Mouse (Mus musculus): Measurements from ENCODE around the gene Senp6.
A peak's percentile ranks its signal among the peaks of the same experiment; 100 is the strongest.
"Not testable (repeated sequence)": the region's sequence is repeated elsewhere in the genome, so short reads cannot be mapped to it uniquely, and the experiment has no call there.

The Senp6 gene

GRCm38 (mm10) chr9:80066367-80067220 lies at the start of gene Senp6:
TSS of gene Senp6 (plus strand) at chr9:80066903.
- DNase-seq: peak; percentile 86

- no peak for DNase-seq
Measured at GRCm38 (mm10) chr9:80020429-80020828, 46.3 kb upstream of the Senp6 start.

DNA sequence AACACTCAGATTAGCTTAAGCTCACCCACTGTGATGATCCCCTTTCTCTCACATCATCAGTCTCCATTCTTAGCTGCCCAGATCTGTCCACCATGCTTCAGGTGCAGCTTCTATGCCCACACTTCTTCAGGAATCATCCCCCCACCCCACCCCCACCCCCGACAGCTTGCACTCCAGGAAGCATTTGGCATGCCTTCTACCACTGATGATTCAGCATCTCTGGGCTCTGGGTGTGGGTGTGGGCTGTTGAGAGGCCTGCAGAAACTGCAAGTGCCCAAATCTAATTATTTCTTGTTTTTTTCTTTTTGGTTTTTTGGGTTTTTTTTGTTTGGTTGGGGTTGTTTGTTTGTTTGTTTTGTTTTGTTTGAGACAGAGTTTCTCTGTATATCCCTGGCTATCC lies 45.1 kb upstream of the Senp6 start:
- no peak for DNase-seq

DNA sequence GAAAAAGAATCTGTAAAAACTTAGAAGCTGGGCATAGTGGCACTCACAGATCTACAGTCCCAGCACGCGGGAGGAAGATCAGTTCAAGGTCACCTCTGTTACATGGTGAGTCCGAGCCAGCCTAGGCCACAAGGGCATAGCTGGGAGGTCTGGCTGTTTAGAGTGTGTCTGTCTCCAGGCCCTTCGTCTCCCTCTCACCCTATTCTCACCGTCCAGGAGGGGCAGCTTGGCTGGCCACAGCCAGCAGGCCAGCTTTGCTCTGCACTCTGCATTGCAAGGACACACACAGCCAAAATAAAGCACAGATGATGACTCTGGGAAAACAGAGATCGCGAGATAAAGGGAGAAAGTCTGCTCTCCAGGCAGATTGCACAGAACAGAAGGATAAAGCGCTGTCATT lies 43.9 kb upstream of the Senp6 start:
- peak; percentile 10 for DNase-seq

GRCm38 (mm10) chr9:80025347-80025746 lies 41.4 kb upstream of the Senp6 start:
- not testable (repeated sequence) for DNase-seq

- DNase-seq: peak; percentile 80
Measured at GRCm38 (mm10) chr9:80026017-80026416, 40.7 kb upstream of the Senp6 start.

- DNase-seq: no peak
Measured at GRCm38 (mm10) chr9:80026581-80027021, 40.1 kb upstream of the Senp6 start.

- DNase-seq: no peak
Measured at GRCm38 (mm10) chr9:80037262-80037996, 29.3 kb upstream of the Senp6 start.

DNA sequence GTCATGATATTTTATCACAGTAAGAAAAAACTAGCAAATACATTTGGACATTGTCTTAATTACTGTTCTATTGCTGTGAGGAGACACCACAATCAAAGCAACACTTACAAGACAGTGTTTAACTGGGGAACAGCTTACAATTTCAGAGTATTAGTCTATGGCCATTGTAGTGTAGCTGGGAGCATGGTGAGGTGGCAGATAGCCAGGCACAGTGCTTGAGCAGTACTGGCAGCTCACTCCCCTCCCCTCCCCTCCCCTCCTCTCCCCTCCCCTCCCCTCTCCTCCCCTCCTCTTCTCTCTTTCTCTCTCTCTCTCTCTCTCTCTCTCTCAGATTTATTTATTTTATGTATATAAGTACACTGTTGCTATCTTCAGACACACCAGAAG lies 28.7 kb upstream of the Senp6 start:
- no peak for DNase-seq

DNA sequence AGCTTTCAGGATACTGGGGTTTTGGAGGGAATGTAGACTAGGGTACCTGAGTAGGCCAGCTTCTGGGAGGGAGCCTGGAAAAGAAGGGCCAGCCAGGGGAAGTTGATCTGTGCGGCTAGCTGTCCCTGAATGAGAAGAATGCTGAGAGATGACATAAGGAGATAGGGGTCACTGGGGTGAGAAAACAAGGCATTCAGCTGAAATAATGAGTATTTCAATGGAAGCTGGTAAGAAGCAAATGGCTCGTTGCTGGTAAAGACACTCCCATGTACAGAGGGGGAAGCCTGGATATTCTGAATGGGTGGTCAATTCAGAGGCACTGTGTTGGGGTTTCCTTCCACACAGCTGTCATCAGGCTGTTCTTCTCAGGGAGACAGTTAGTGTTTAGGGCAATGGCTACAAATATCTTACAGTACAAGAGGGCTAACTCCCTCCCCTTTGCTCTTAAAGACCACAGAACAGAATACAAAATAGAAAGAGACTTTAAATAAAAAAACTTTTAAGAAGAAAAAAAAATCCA lies 27.3 kb upstream of the Senp6 start:
- peak; percentile 19 for DNase-seq

GRCm38 (mm10) chr9:80044301-80044700 lies 22.4 kb upstream of the Senp6 start:
- DNase-seq: not testable (repeated sequence)

DNA sequence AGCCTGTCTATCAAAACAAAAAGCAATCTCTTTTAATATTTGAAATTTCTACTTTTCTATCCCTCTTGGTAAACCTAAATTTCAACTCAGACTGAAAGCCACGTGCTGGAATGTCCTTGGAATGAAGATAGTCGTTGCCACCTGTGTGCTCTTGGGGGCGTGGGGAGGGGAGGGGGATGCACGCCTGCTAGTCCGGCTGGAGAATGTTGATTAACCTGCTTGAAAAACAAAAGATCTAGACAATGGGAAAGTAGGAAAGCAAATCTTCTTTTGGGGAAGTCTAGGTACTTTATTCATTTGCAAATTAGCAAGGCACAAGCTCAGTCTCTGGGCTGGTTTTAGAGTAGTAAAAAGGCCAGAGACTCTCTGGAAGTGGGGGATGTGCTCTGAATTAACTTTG lies 17.4 kb upstream of the Senp6 start:
- DNase-seq: not testable (repeated sequence)

GRCm38 (mm10) chr9:80052951-80053350 lies 13.8 kb upstream of the Senp6 start:
- no peak for DNase-seq

- DNase-seq: no peak
Measured at GRCm38 (mm10) chr9:80057690-80058089, 9.0 kb upstream of the Senp6 start.

DNA sequence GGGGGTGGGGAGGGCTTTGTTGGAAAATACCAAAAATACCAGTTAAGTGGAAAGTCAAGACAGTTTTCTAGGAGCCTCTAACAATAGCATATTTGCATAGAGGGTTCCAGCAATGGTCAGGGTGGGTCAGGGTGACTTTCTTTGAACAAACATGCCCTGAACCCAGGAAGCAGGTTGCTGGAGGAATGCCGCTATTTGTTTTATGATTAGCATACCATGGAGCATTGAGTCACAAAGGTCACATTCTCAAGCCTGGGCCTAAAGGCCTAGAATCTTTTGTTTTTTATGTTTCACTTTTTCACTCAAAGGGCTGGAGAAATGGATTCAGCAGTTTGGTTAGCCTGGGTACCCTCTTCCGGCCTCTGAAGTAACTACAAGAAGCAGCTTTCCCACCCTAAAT lies 1.2 kb upstream of the Senp6 start:
- DNase-seq: not testable (repeated sequence)

GRCm38 (mm10) chr9:80067221-80068027 lies 721 bp downstream of the Senp6 start:
- peak; percentile 80 for DNase-seq

GRCm38 (mm10) chr9:80068028-80068515 lies 1.4 kb downstream of the Senp6 start:
- DNase-seq: no peak

DNA sequence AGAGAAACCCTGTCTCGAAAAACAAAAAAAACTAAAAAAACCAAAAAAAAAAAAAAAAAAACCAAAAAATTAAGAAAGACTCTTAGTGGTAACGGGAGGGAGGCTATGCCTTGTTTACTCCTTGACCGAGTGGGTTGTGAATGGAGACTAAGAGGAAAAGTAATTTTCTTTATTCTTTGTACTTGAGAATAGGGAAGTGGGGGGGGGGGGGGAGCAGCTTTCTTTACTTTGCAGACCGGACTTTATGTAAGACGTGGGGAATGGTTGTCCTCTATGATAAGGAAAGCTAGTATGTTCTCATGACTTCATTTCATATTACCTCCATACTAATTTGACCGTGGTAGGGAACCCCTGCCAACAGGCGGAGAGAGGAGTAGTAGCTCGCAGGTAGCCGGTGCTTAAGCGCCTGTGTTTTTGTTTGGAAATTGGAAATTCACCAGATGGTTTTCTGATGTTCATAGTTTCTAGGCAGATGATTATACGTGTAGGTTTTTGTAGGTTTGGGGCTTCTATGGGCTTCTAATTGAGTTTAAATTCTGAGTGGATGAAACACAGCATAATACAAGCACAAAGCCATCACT lies 2.1 kb downstream of the Senp6 start:
- DNase-seq: no peak

GRCm38 (mm10) chr9:80070026-80070425 lies 3.3 kb downstream of the Senp6 start:
- no peak for DNase-seq

DNA sequence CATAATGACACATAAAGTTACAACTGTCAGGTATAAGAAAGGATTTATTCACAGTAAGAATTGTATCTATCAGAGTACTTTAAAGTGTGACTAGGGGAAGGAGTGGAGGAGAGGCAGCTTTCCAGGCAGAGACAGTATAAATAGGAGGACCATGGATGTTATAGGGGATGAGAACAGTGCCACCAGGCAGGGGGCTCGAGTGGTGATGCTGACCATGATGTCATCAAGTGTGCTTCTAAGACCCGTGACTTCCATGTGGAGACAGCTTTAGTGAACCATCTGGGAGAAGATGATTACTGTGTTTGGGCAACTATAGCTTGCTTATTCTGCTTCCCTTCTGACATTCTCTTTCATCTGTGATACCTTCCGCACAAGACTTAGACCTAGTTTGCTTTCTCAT lies 4.9 kb downstream of the Senp6 start:
- DNase-seq: no peak

GRCm38 (mm10) chr9:80074067-80074466 lies 7.4 kb downstream of the Senp6 start:
- DNase-seq: no peak

DNA sequence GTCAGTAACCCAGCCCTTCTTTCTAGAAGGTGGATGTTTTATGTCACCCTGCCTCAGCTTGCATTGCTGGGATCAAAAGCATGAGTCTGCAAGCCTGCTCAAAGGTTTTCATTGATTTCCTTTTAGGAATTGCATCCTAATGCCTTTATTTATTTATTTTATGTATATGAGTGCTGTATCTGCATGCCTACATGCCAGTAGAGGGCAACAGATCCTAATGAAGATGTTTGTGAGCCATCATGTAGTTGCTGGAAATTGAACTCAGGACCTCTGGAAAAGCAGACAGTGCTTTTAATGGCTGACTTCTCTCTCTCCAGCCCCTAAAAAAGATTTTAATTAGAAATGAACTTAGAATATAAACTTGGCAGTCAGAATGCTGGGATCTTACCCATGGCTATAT lies 8.2 kb downstream of the Senp6 start:
- no peak for DNase-seq
